Mouse (Mus musculus): ENCODE results near the gene Itga3. TPM values are rescaled to one million over a fixed set of nuclear protein-coding genes. Genes with fewer than 3 reads are reported as not detected.

Gene Itga3
- polyA plus RNA-seq, 1 experiment from 2014 or later: 8.0 TPM

GRCm38 (mm10) chr11:95037306-95037705, 39.3 kb downstream of the Itga3 start:
- no peak overlapping the region for H3K4me2 ChIP-seq (replicated peaks)
- H3K36me3 ChIP-seq: 0 out of 2 replicates have a peak, but pooled peaks cover 4% of the 10 kb centered on the region
- H3K4me1 ChIP-seq: peaks cover 18% of the 10 kb centered on the region
- 46% methylated on average over 6 of the region's 6 CpGs for WGBS
- no peak for ATAC-seq (ENCODE audit: low FRiP score)
- no peak overlapping the region for H3K4me3 ChIP-seq
- no peaks in the 10 kb centered on the region for H3K9me3 ChIP-seq (replicated peaks)
- H3K9ac ChIP-seq: no peak overlapping the region
- peaks cover 16% of the 10 kb centered on the region; the same call in 1 of the 2 replicates for H3K27me3 ChIP-seq
- H3K27ac ChIP-seq: no peak overlapping the region

- H3K4me1 ChIP-seq: peaks cover 12% of the 10 kb centered on the region
- H3K4me2 ChIP-seq (replicated peaks): no peak overlapping the region
- no peak overlapping the region for H3K4me3 ChIP-seq
- H3K9me3 ChIP-seq (replicated peaks): no peaks in the 10 kb centered on the region
- H3K27ac ChIP-seq: no peak overlapping the region
- H3K9ac ChIP-seq: 0 out of 2 replicates have a peak overlapping the region, but pooled peaks have one; percentile 4
- 92% methylated on average over 5 of the region's 5 CpGs for WGBS
- H3K36me3 ChIP-seq: peaks cover 6% of the 10 kb centered on the region
- peaks cover 16% of the 10 kb centered on the region; the same call in 1 of the 2 replicates for H3K27me3 ChIP-seq
- ATAC-seq (ENCODE audit: low FRiP score): no peak
These were observed 40.1 kb downstream of the Itga3 start for GRCm38 (mm10) chr11:95036521-95036920.

GRCm38 (mm10) chr11:95034902-95035301, 41.7 kb downstream of the Itga3 start:
- Histone ChIP-seq H3K4me1 (peaks cover 3% of the 10 kb centered on the region), H3K4me3 (no peak overlapping the region), H3K9ac (no peak overlapping the region), H3K27me3 (peaks cover 9% of the 10 kb centered on the region; the same call in 1 of the 2 replicates), H3K4me2 (replicated peaks) (no peak overlapping the region), H3K36me3 (peaks cover 7% of the 10 kb centered on the region), H3K27ac (no peak overlapping the region), H3K9me3 (replicated peaks) (no peaks in the 10 kb centered on the region)
- ATAC-seq (ENCODE audit: low FRiP score): no peak
- 73% methylated on average over 10 of the region's 10 CpGs for WGBS

GRCm38 (mm10) chr11:95033617-95034016, 43.0 kb downstream of the Itga3 start:
- H3K4me2 ChIP-seq (replicated peaks): no peak overlapping the region
- WGBS: 77% methylated on average over 14 of the region's 14 CpGs
- H3K4me3 ChIP-seq: no peak overlapping the region
- H3K9me3 ChIP-seq (replicated peaks): no peaks in the 10 kb centered on the region
- H3K27me3 ChIP-seq: 0 out of 2 replicates have a peak, but pooled peaks cover 7% of the 10 kb centered on the region
- no peak overlapping the region for H3K27ac ChIP-seq
- H3K9ac ChIP-seq: no peak overlapping the region
- ATAC-seq (ENCODE audit: low FRiP score): no peak
- peaks cover 9% of the 10 kb centered on the region for H3K36me3 ChIP-seq
- peaks cover 2% of the 10 kb centered on the region; the same call in 1 of the 2 replicates for H3K4me1 ChIP-seq

- H3K9me3 ChIP-seq (replicated peaks): no peaks in the 10 kb centered on the region
- no peak for ATAC-seq (ENCODE audit: low FRiP score)
- no peak overlapping the region for H3K4me3 ChIP-seq
- H3K4me1 ChIP-seq: peaks cover 8% of the 10 kb centered on the region
- no peak overlapping the region for H3K27ac ChIP-seq
- H3K9ac ChIP-seq: no peak overlapping the region
- 0 out of 2 replicates have a peak, but pooled peaks cover 7% of the 10 kb centered on the region for H3K27me3 ChIP-seq
- WGBS: 39% methylated on average over 6 of the region's 6 CpGs
- H3K36me3 ChIP-seq: peaks cover 6% of the 10 kb centered on the region
- no peak overlapping the region for H3K4me2 ChIP-seq (replicated peaks)
These were observed 43.7 kb downstream of the Itga3 start for GRCm38 (mm10) chr11:95032945-95033344.

- peak overlapping the region; percentile 64 for H3K27ac ChIP-seq
- 0 out of 2 replicates have a peak overlapping the region, but pooled peaks have one; percentile 23 for H3K9ac ChIP-seq
- no peak overlapping the region for H3K4me2 ChIP-seq (replicated peaks)
- H3K27me3 ChIP-seq: no peaks in the 10 kb centered on the region
- ATAC-seq (ENCODE audit: low FRiP score): no peak
- WGBS: 33% methylated on average over 13 of the region's 13 CpGs
- peaks cover 10% of the 10 kb centered on the region for H3K4me1 ChIP-seq
- H3K36me3 ChIP-seq: peaks cover 38% of the 10 kb centered on the region
- no peaks in the 10 kb centered on the region for H3K9me3 ChIP-seq (replicated peaks)
- no peak overlapping the region for H3K4me3 ChIP-seq
These were observed 48.6 kb downstream of the Itga3 start for GRCm38 (mm10) chr11:95027850-95028470.

- ATAC-seq (ENCODE audit: low FRiP score): no peak
- H3K27me3 ChIP-seq: no peaks in the 10 kb centered on the region
- no peak overlapping the region for H3K27ac ChIP-seq
- H3K36me3 ChIP-seq: peaks cover 49% of the 10 kb centered on the region
- H3K9me3 ChIP-seq (replicated peaks): no peaks in the 10 kb centered on the region
- H3K4me2 ChIP-seq (replicated peaks): no peak overlapping the region
- WGBS: 88% methylated on average over 6 of the region's 6 CpGs
- no peak overlapping the region for H3K9ac ChIP-seq
- peaks cover 8% of the 10 kb centered on the region for H3K4me1 ChIP-seq
- no peak overlapping the region for H3K4me3 ChIP-seq
These were observed 49.8 kb downstream of the Itga3 start for GRCm38 (mm10) chr11:95026849-95027248.

GRCm38 (mm10) chr11:95026090-95026542, 50.5 kb downstream of the Itga3 start:
- 0 out of 2 replicates have a peak, but pooled peaks have one; percentile 36 for ATAC-seq (ENCODE audit: low FRiP score)
- Histone ChIP-seq H3K4me1 (peaks cover 8% of the 10 kb centered on the region), H3K36me3 (peaks cover 53% of the 10 kb centered on the region), H3K4me2 (replicated peaks) (no peak overlapping the region), H3K9me3 (replicated peaks) (no peaks in the 10 kb centered on the region), H3K27ac (peak overlapping the region; percentile 40), H3K27me3 (no peaks in the 10 kb centered on the region), H3K9ac (no peak overlapping the region), H3K4me3 (no peak overlapping the region)
- 75% methylated on average over 6 of the region's 6 CpGs for WGBS

GRCm38 (mm10) chr11:95025227-95026012, 51.2 kb downstream of the Itga3 start:
- Histone ChIP-seq H3K4me2 (replicated peaks) (no peak overlapping the region), H3K27ac (peak overlapping the region; percentile 40; the same call in 1 of the 2 replicates), H3K36me3 (peaks cover 60% of the 10 kb centered on the region), H3K4me1 (peaks cover 8% of the 10 kb centered on the region), H3K9ac (no peak overlapping the region), H3K4me3 (no peak overlapping the region), H3K9me3 (replicated peaks) (no peaks in the 10 kb centered on the region), H3K27me3 (no peaks in the 10 kb centered on the region)
- ATAC-seq (ENCODE audit: low FRiP score): 0 out of 2 replicates have a peak, but pooled peaks have one; percentile 17
- 85% methylated on average over 11 of the region's 11 CpGs for WGBS

GRCm38 (mm10) chr11:95024439-95025184, 52.0 kb downstream of the Itga3 start:
- no peaks in the 10 kb centered on the region for H3K27me3 ChIP-seq

GRCm38 (mm10) chr11:95023481-95023880, 53.1 kb downstream of the Itga3 start:
- H3K4me2 ChIP-seq (replicated peaks): no peak overlapping the region
- WGBS: 95% methylated on average over 9 of the region's 9 CpGs
- no peak overlapping the region for H3K4me3 ChIP-seq
- peaks cover 77% of the 10 kb centered on the region for H3K36me3 ChIP-seq
- no peak for ATAC-seq (ENCODE audit: low FRiP score)
- no peak overlapping the region for H3K9ac ChIP-seq
- H3K27ac ChIP-seq: no peak overlapping the region
- peaks cover 7% of the 10 kb centered on the region for H3K4me1 ChIP-seq
- no peaks in the 10 kb centered on the region for H3K27me3 ChIP-seq
- H3K9me3 ChIP-seq (replicated peaks): no peaks in the 10 kb centered on the region

More at GRCm38 (mm10) chr11:95024439-95025184, 52.0 kb downstream of the Itga3 start:
- Histone ChIP-seq H3K36me3 (peaks cover 68% of the 10 kb centered on the region), H3K4me2 (replicated peaks) (no peak overlapping the region), H3K9me3 (replicated peaks) (no peaks in the 10 kb centered on the region), H3K4me1 (peaks cover 8% of the 10 kb centered on the region), H3K4me3 (no peak overlapping the region), H3K27ac (peak overlapping the region; percentile 30; the same call in 1 of the 2 replicates), H3K9ac (no peak overlapping the region)
- no peak for ATAC-seq (ENCODE audit: low FRiP score)
- 77% methylated on average over 29 of the region's 29 CpGs for WGBS

Measured in hindbrain, embryonic 12.5 days (tissue).